Mouse (Mus musculus): ENCODE data around the gene Hsdl1. TPM values are rescaled to one million over a fixed set of nuclear protein-coding genes. Genes with fewer than 3 reads are reported as not detected.

Hsdl1 gene
- polyA plus RNA-seq, 1 experiment from 2014 or later, result 43.1 TPM

DNA sequence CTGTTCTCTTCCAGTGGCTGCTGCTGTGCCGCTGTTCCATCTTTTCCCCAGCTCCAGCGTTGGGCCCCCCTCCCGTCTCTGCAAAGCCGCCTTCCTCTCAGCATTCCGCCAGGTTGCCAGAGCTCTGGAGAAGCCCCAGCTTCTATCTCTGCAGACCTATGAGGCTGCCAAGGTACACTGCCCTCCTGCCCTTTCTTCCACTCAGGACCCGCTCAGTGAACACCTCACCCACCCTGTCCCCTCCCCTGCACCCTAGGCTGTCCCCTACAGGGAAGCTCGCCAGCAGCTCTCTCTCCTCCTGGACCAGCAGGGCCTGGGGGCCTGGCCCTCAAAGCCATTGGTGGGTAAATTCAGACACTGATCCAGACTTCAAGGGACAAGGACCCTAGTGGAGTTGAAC is 41.4 kb upstream of the Hsdl1 start:
- Histone ChIP-seq H3K4me1 (ENCODE audit: insufficient read depth, low read length) (no peaks in the 10 kb centered on the region), H3K27ac (ENCODE audit: low read length) (no peak overlapping the region), H3K4me3 (ENCODE audit: low read length) (no peak overlapping the region), H3K9me3 (ENCODE audit: low read length) (no peaks in the 10 kb centered on the region), H3K4me2 (replicated peaks; ENCODE audit: low read depth, low read length) (no peak overlapping the region), H3K27me3 (ENCODE audit: insufficient read depth, low read length) (no peaks in the 10 kb centered on the region), H3K36me3 (ENCODE audit: insufficient read depth, low read length) (no peaks in the 10 kb centered on the region), H3K9ac (replicated peaks; ENCODE audit: low read length) (no peak overlapping the region)
- no peak for ATAC-seq (ENCODE audit: low FRiP score, low TSS enrichment)
- 73% methylated on average over 7 of the region's 7 CpGs for WGBS

DNA sequence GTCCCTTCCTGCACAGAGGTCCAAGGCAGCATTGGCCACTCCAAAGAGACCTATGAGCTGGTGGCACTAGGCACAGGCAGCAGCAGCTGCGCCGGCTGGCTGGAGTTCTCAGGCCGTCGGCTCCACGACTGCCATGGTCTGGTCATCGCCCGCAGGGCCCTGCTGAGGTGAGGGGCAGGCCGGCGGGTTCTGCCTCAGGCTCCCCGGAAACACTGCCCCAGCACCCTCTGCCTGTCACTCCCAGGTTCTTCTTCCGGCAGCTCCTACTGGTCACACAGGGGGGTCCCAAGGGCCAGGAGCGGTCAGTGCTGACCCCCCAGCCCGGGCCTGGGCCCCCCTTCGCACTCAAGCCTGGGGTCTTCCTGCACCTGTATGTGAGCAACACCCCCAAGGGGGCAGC is 40.1 kb upstream of the Hsdl1 start:
- H3K4me2 ChIP-seq (replicated peaks; ENCODE audit: low read depth, low read length), result no peak overlapping the region
- H3K4me3 ChIP-seq (ENCODE audit: low read length), result no peak overlapping the region
- 79% methylated on average over 14 of the region's 14 CpGs for WGBS
- H3K27ac ChIP-seq (ENCODE audit: low read length), result no peak overlapping the region
- H3K4me1 ChIP-seq (ENCODE audit: insufficient read depth, low read length), result no peaks in the 10 kb centered on the region
- H3K36me3 ChIP-seq (ENCODE audit: insufficient read depth, low read length), result no peaks in the 10 kb centered on the region
- H3K9me3 ChIP-seq (ENCODE audit: low read length), result no peaks in the 10 kb centered on the region
- H3K9ac ChIP-seq (replicated peaks; ENCODE audit: low read length), result no peak overlapping the region
- ATAC-seq (ENCODE audit: low FRiP score, low TSS enrichment), result 0 out of 2 replicates have a peak, but pooled peaks have one; percentile 21
- no peaks in the 10 kb centered on the region for H3K27me3 ChIP-seq (ENCODE audit: insufficient read depth, low read length)

DNA sequence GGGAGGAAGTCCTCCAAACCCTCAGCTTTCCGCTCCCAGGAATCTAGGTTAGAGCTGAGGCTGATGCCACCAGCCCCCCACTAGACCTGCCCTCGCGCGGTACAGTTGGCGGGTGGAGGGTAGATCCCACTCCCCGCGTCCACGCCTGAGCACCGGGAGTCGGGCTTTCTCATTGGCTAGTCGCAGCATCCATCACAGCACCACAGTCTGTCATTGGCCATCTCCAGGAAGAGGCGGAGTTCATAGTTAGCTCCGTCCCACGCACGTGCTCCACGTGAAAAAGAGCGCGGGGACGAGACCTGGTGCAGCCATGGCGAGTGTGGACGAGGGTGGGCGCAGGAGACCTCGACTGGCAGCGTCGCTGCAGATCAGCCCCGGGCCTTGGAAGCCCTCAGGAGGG is 37.5 kb upstream of the Hsdl1 start, which contains the start of gene Adad2:
Gene Adad2 (plus strand): TSS at position 277 of the 400 bp plus-strand sequence.
- Histone ChIP-seq H3K27me3 (ENCODE audit: insufficient read depth, low read length) (no peaks in the 10 kb centered on the region), H3K4me2 (replicated peaks; ENCODE audit: low read depth, low read length) (no peak within 1 kb of the TSS), H3K27ac (ENCODE audit: low read length) (no peak within 1 kb of the TSS), H3K9ac (replicated peaks; ENCODE audit: low read length) (no peak within 1 kb of the TSS), H3K9me3 (ENCODE audit: low read length) (peaks cover 8% of the 10 kb centered on the region), H3K4me1 (ENCODE audit: insufficient read depth, low read length) (no peaks in the 10 kb centered on the region), H3K36me3 (ENCODE audit: insufficient read depth, low read length) (no peaks in the 10 kb centered on the region), H3K4me3 (ENCODE audit: low read length) (no peak within 1 kb of the TSS)
- no peak for ATAC-seq (ENCODE audit: low FRiP score, low TSS enrichment)
- WGBS, result 84% methylated on average over 26 of the region's 26 CpGs

DNA sequence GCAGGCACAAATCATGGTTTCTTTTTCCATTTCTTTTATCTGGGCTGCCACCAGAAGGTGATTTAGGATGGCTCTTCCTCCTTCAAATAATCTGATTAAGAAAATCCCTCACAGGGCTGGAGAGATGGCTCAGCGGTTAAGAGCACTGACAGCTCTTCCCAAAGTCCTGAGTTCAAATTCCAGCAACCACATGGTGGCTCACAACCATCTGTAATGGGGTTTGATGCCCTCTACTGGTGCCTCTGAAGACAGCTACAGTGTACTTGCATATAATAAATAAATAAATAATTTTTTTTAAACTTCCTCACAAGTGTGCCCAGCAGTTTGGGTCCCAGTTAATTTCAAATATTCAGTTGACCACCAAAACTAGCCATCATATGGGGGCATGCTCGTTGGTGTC is 31.2 kb upstream of the Hsdl1 start:
- H3K27me3 ChIP-seq (ENCODE audit: insufficient read depth, low read length), result no peaks in the 10 kb centered on the region
- no peak overlapping the region for H3K4me2 ChIP-seq (replicated peaks; ENCODE audit: low read depth, low read length)
- no peak overlapping the region for H3K9ac ChIP-seq (replicated peaks; ENCODE audit: low read length)
- H3K4me3 ChIP-seq (ENCODE audit: low read length), result no peak overlapping the region
- ATAC-seq (ENCODE audit: low FRiP score, low TSS enrichment), result no peak
- H3K4me1 ChIP-seq (ENCODE audit: insufficient read depth, low read length), result peaks cover 9% of the 10 kb centered on the region
- H3K9me3 ChIP-seq (ENCODE audit: low read length), result peaks cover 8% of the 10 kb centered on the region
- 88% methylated on average over 2 of the region's 2 CpGs for WGBS
- H3K36me3 ChIP-seq (ENCODE audit: insufficient read depth, low read length), result peaks cover 16% of the 10 kb centered on the region
- H3K27ac ChIP-seq (ENCODE audit: low read length), result no peak overlapping the region

DNA sequence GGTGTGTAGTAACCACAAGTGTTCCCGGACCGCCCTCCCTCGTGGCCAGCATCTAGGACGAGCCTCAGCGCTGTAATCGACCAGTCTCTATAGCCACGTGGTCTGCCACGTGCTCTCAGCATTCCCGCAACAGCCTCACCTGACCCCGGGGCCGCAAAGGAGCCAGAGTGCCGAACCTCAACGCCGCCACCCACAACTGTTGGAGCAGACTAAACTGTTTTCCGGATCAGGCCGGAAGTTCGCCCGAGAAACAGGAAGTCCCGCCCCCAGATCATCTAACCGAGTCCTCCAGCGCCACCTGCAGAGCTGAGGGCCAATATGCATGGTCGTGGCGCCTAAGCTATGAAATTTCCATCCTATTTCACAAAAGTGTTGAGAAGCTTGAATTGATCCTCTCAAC is 30.0 kb upstream of the Hsdl1 start, which contains the start of gene Taf1c:
Gene Taf1c (minus strand): TSS at position 227 of the 400 bp plus-strand sequence.
- peak within 1 kb of the TSS; percentile 88 for H3K4me2 ChIP-seq (replicated peaks; ENCODE audit: low read depth, low read length)
- H3K27me3 ChIP-seq (ENCODE audit: insufficient read depth, low read length), result no peaks in the 10 kb centered on the region
- H3K27ac ChIP-seq (ENCODE audit: low read length), result 0 out of 2 replicates have a peak within 1 kb of the TSS, but pooled peaks have one; percentile 31
- peak within 1 kb of the TSS; percentile 74 for H3K4me3 ChIP-seq (ENCODE audit: low read length)
- H3K4me1 ChIP-seq (ENCODE audit: insufficient read depth, low read length), result peaks cover 9% of the 10 kb centered on the region
- peak; percentile 86 for ATAC-seq (ENCODE audit: low FRiP score, low TSS enrichment)
- WGBS, result under 1% methylated on average over 23 of the region's 23 CpGs
- H3K36me3 ChIP-seq (ENCODE audit: insufficient read depth, low read length), result peaks cover 27% of the 10 kb centered on the region
- H3K9ac ChIP-seq (replicated peaks; ENCODE audit: low read length), result peak within 1 kb of the TSS; percentile 83
- peaks cover 8% of the 10 kb centered on the region for H3K9me3 ChIP-seq (ENCODE audit: low read length)

DNA sequence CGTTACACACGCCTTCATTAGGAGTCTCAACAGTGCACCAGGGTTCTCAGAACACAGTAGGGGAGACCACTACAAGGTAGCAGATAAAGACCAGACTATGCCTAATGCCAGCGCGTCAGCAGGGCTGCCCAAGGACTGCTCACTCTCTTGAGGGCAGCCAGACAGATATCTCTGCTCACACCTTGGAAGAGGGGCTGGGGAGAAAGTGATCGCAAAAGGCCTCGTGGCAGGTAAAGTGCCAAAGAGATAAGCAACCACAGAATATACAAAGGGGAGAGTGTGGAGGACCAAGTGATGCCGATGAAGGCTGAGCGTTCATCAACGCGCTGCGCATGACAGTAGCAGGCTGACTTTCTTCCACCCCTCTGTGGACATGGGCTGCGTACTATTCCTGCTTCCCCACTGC is 29.4 kb upstream of the Hsdl1 start:
- ATAC-seq (ENCODE audit: low FRiP score, low TSS enrichment), result no peak
- Histone ChIP-seq H3K4me1 (ENCODE audit: insufficient read depth, low read length) (peaks cover 9% of the 10 kb centered on the region), H3K9ac (replicated peaks; ENCODE audit: low read length) (peak overlapping the region; percentile 83), H3K27ac (ENCODE audit: low read length) (0 out of 2 replicates have a peak overlapping the region, but pooled peaks have one; percentile 31), H3K4me2 (replicated peaks; ENCODE audit: low read depth, low read length) (peak overlapping the region; percentile 88), H3K9me3 (ENCODE audit: low read length) (peaks cover 5% of the 10 kb centered on the region), H3K27me3 (ENCODE audit: insufficient read depth, low read length) (no peaks in the 10 kb centered on the region), H3K36me3 (ENCODE audit: insufficient read depth, low read length) (peaks cover 29% of the 10 kb centered on the region), H3K4me3 (ENCODE audit: low read length) (peak overlapping the region; percentile 74)
- WGBS, result 40% methylated on average over 12 of the region's 12 CpGs

DNA sequence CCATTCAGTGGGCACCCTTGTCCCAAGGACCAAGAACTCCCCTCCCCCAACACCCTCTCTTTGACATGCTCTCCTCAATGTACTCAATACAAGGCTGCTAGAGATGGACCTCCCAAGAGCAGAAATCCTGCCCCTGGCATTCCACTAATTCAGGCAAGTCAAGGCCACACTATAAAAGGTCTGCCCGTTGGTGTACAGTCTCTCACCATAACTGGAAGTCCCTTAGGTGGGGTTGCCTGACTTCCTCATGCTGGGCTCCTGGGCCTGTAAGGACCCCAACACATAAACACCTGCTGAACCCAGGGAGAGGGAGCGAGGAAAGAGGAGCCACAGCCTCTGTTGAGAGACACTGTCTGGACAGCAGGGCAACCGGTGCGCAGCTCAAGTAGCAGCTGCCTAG is 28.8 kb upstream of the Hsdl1 start:
- Histone ChIP-seq H3K9ac (replicated peaks; ENCODE audit: low read length) (no peak overlapping the region), H3K4me3 (ENCODE audit: low read length) (no peak overlapping the region), H3K27ac (ENCODE audit: low read length) (no peak overlapping the region), H3K27me3 (ENCODE audit: insufficient read depth, low read length) (no peaks in the 10 kb centered on the region), H3K4me1 (ENCODE audit: insufficient read depth, low read length) (peaks cover 9% of the 10 kb centered on the region), H3K9me3 (ENCODE audit: low read length) (no peaks in the 10 kb centered on the region), H3K4me2 (replicated peaks; ENCODE audit: low read depth, low read length) (no peak overlapping the region; the same call in 1 of the 2 replicates), H3K36me3 (ENCODE audit: insufficient read depth, low read length) (peaks cover 36% of the 10 kb centered on the region)
- ATAC-seq (ENCODE audit: low FRiP score, low TSS enrichment), result no peak
- 92% methylated on average over 4 of the region's 4 CpGs for WGBS

DNA sequence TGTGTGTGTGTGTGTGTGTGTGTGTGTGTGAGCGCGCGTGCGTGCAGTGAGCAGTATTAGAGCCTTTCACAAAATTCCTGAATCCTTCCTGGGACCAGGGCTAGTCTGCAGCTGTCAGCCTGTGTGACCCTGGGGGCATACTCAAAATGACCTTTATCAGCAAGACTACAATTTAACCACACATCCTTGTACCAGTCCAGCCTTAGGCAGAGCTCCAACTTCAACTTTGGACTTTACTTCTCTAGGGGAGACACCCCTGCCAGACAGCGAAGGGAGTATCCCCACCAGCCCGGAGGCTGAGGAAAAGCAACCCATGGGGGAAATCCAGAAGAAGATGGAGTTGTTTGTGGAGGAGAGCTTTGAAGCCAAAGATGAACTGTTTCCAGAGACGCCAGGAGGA is 16.5 kb upstream of the Hsdl1 start:
- no peaks in the 10 kb centered on the region for H3K9me3 ChIP-seq (ENCODE audit: low read length)
- no peak overlapping the region for H3K4me2 ChIP-seq (replicated peaks; ENCODE audit: low read depth, low read length)
- H3K4me1 ChIP-seq (ENCODE audit: insufficient read depth, low read length), result 0 out of 2 replicates have a peak, but pooled peaks cover 5% of the 10 kb centered on the region
- H3K27ac ChIP-seq (ENCODE audit: low read length), result no peak overlapping the region
- H3K9ac ChIP-seq (replicated peaks; ENCODE audit: low read length), result no peak overlapping the region
- no peaks in the 10 kb centered on the region for H3K36me3 ChIP-seq (ENCODE audit: insufficient read depth, low read length)
- 87% methylated on average over 7 of the region's 7 CpGs for WGBS
- no peak for ATAC-seq (ENCODE audit: low FRiP score, low TSS enrichment)
- no peaks in the 10 kb centered on the region for H3K27me3 ChIP-seq (ENCODE audit: insufficient read depth, low read length)
- no peak overlapping the region for H3K4me3 ChIP-seq (ENCODE audit: low read length)

DNA sequence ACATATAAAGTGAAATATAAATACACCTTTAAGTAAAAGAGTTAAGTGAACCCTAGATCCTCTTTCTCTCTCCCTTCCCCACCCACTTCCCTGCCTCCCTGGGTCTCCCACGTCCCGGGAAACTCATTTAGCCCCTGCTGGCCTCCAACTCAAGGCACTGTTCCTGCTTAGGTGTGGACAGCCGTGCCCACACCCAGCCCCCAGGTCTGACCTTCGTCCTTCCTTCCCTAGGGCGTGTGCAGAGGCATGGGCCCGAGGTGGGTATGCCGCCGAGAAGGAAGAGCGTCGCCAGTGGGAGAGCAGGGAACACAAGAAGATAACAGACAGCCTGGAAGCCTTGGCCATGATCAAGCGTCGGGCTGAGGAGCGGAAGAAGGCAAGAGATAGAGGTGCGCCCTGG is 15.4 kb upstream of the Hsdl1 start:
- Histone ChIP-seq H3K9ac (replicated peaks; ENCODE audit: low read length) (no peak overlapping the region), H3K4me2 (replicated peaks; ENCODE audit: low read depth, low read length) (no peak overlapping the region), H3K4me3 (ENCODE audit: low read length) (no peak overlapping the region), H3K27ac (ENCODE audit: low read length) (no peak overlapping the region), H3K9me3 (ENCODE audit: low read length) (no peaks in the 10 kb centered on the region), H3K27me3 (ENCODE audit: insufficient read depth, low read length) (no peaks in the 10 kb centered on the region), H3K36me3 (ENCODE audit: insufficient read depth, low read length) (no peaks in the 10 kb centered on the region), H3K4me1 (ENCODE audit: insufficient read depth, low read length) (0 out of 2 replicates have a peak, but pooled peaks cover 5% of the 10 kb centered on the region)
- 72% methylated on average over 14 of the region's 14 CpGs for WGBS
- no peak for ATAC-seq (ENCODE audit: low FRiP score, low TSS enrichment)

DNA sequence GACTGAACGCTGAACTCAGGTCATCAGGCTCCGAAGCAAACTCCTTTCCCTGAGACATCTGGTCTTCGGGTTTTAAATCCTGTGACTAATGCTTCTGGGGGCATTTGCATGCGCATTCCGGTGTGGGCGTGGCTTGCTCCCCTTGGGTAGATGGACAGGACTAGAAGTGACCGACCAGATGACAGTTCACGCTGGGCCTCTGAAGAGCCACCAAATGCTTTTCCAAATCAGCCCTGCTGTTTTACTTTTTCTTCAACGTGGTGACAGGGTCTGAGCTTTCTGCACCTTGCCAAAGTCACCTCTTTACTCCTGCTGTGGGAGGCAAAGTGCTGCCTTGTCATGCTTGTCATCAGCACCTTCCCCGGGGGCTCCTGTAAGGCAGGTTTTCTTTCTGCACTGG is 13.9 kb upstream of the Hsdl1 start:
- no peak for ATAC-seq (ENCODE audit: low FRiP score, low TSS enrichment)
- H3K27ac ChIP-seq (ENCODE audit: low read length), result no peak overlapping the region
- no peaks in the 10 kb centered on the region for H3K27me3 ChIP-seq (ENCODE audit: insufficient read depth, low read length)
- H3K4me3 ChIP-seq (ENCODE audit: low read length), result no peak overlapping the region
- no peak overlapping the region; the same call in 1 of the 2 replicates for H3K9ac ChIP-seq (replicated peaks; ENCODE audit: low read length)
- H3K9me3 ChIP-seq (ENCODE audit: low read length), result no peaks in the 10 kb centered on the region
- 0 out of 2 replicates have a peak, but pooled peaks cover 5% of the 10 kb centered on the region for H3K4me1 ChIP-seq (ENCODE audit: insufficient read depth, low read length)
- WGBS, result 23% methylated on average over 10 of the region's 10 CpGs
- H3K4me2 ChIP-seq (replicated peaks; ENCODE audit: low read depth, low read length), result no peak overlapping the region
- H3K36me3 ChIP-seq (ENCODE audit: insufficient read depth, low read length), result no peaks in the 10 kb centered on the region
